Mouse (Mus musculus): ENCODE data around the gene Mt3. TPM values are rescaled to one million over a fixed set of nuclear protein-coding genes. Genes with fewer than 3 reads are reported as not detected.

The Mt3 gene
- polyA plus RNA-seq, 1 experiment from 2014 or later: not detected

GRCm38 (mm10) chr8:94172075-94172808 lies 19.8 kb downstream of the Mt3 start, which contains the start of gene Mt2:
Gene Mt2, plus strand, starts transcription at chr8:94172664.
- WGBS (ENCODE audit: missing documents): 3% methylated on average over 55 of the region's 56 CpGs
- no peaks in the 10 kb centered on the region for H3K36me3 ChIP-seq (ENCODE audit: inconsistent target)
- peak within 1 kb of the TSS; percentile 60 for H3K27ac ChIP-seq

DNA sequence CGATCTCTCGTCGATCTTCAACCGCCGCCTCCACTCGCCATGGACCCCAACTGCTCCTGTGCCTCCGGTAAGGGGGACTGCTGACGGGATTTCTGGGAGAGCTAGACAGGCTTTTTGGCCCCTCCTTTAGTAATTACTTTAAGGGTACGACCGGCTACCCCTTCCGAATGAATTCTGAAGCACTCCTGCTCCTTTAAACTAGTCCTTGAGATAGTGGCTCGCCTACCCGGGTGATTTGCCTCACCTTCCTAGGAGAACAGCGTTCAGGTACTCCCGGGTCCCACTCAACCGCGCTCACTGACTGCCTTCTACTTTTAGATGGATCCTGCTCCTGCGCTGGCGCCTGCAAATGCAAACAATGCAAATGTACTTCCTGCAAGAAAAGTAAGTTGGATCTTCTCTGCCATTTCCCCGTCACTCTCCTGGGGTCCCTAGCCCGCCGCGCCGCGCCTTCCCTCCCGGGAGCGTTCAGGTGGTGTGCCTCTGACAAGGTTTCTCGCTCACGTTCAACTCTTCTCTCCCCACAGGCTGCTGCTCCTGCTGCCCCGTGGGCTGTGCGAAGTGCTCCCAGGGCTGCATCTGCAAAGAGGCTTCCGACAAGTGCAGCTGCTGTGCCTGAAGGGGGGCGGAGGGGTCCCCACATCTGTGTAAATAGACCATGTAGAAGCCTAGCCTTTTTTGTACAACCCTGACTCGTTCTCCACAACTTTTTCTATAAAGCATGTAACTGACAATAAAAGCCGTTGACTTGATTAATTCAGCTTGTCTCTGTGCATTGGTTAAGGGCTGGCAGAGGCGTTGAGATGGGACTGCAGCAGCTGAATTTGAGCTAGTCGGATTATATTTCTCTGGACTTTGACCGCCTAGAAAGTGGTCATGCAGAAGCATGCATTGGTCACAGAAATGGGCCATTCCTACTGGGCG lies 20.7 kb downstream of the Mt3 start:
- Histone ChIP-seq H3K36me3 (ENCODE audit: inconsistent target) (no peaks in the 10 kb centered on the region), H3K4me3 (ENCODE audit: inconsistent target) (peak overlapping the region; percentile 69), H3K79me2 (ENCODE audit: inconsistent target) (no peaks in the 10 kb centered on the region), H3K27ac (peak overlapping the region; percentile 60)
- 5% methylated on average over 39 of the region's 39 CpGs for WGBS (ENCODE audit: missing documents)

More at GRCm38 (mm10) chr8:94172075-94172808, 19.8 kb downstream of the Mt3 start, which contains the start of gene Mt2:
- H3K79me2 ChIP-seq (ENCODE audit: inconsistent target): no peaks in the 10 kb centered on the region
- H3K4me3 ChIP-seq (ENCODE audit: inconsistent target): peak within 1 kb of the TSS; percentile 69

DNA sequence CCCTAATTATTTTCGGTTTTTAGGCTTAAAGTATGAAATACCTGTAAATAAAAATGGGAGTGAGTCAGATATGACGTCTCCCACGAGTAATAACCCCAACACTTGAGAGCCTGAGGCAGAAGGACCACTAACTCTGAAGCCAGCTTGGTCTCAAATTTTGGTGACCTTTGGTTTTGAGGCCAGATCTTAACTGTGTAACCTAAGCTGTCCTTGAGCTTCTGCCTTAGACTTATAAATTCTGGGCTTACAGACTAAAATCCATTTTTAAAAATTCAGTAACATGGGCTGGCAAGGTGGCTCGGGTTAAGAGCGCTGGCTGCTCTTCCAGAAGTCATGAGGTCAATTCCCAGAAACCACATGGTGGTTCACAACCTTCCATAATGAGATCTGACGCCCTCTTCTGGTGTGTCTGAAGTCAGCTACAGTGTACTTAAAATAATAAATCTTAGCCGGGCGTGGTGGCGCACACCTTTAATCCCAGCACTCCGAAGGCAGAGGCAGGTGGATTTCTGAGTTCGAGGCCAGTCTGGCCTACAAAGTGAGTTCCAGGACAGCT lies 21.5 kb downstream of the Mt3 start:
- no peaks in the 10 kb centered on the region for H3K36me3 ChIP-seq (ENCODE audit: inconsistent target)
- no peaks in the 10 kb centered on the region for H3K79me2 ChIP-seq (ENCODE audit: inconsistent target)
- H3K27ac ChIP-seq: no peak overlapping the region
- WGBS (ENCODE audit: missing documents): 66% methylated on average over 9 of the region's 11 CpGs
- no peak overlapping the region for H3K4me3 ChIP-seq (ENCODE audit: inconsistent target)

GRCm38 (mm10) chr8:94174619-94175213 lies 22.3 kb downstream of the Mt3 start:
- no peak overlapping the region for H3K27ac ChIP-seq
- H3K4me3 ChIP-seq (ENCODE audit: inconsistent target): no peak overlapping the region
- no peaks in the 10 kb centered on the region for H3K79me2 ChIP-seq (ENCODE audit: inconsistent target)
- WGBS (ENCODE audit: missing documents): 53% methylated on average over 7 of the region's 7 CpGs
- H3K36me3 ChIP-seq (ENCODE audit: inconsistent target): no peaks in the 10 kb centered on the region

- Histone ChIP-seq H3K4me3 (ENCODE audit: inconsistent target) (no peak overlapping the region), H3K36me3 (ENCODE audit: inconsistent target) (no peaks in the 10 kb centered on the region), H3K27ac (peak overlapping the region; percentile 85), H3K79me2 (ENCODE audit: inconsistent target) (peaks cover 13% of the 10 kb centered on the region)
- WGBS (ENCODE audit: missing documents): 77% methylated on average over 4 of the region's 7 CpGs
Observed at GRCm38 (mm10) chr8:94177716-94178390, 25.4 kb downstream of the Mt3 start.

DNA sequence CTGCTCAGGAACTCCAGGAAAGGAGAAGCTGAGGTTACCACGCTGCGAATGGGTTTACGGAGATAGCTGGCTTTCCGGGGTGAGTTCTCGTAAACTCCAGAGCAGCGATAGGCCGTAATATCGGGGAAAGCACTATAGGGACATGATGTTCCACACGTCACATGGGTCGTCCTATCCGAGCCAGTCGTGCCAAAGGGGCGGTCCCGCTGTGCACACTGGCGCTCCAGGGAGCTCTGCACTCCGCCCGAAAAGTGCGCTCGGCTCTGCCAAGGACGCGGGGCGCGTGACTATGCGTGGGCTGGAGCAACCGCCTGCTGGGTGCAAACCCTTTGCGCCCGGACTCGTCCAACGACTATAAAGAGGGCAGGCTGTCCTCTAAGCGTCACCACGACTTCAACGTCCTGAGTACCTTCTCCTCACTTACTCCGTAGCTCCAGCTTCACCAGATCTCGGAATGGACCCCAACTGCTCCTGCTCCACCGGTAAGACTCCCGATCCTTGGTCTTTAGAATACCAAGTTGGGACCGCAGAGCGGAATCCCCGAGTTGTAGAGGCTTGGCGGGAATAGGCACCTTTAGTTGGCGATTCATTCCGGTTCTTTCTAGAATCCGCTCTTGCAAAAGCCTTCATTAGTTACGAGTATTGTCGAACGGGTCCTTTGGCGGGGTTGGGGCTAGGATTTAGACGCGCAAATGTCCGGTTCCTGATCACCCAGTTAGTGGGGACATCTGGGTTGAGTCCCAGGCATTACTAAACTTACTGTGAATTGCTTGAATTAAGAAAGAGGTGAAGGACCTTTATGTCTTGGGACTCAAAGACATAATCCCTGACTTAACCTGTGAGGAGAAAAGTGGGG lies 26.7 kb downstream of the Mt3 start, which contains the start of gene Mt1:
Gene Mt1 (plus strand): TSS at position 226 of the 856 bp plus-strand sequence.
- under 1% methylated on average over 50 of the region's 50 CpGs for WGBS (ENCODE audit: missing documents)
- Histone ChIP-seq H3K27ac (peak within 1 kb of the TSS; percentile 98), H3K36me3 (ENCODE audit: inconsistent target) (no peaks in the 10 kb centered on the region), H3K4me3 (ENCODE audit: inconsistent target) (peak within 1 kb of the TSS; percentile 95), H3K79me2 (ENCODE audit: inconsistent target) (peaks cover 13% of the 10 kb centered on the region)

GRCm38 (mm10) chr8:94179713-94180560 lies 27.5 kb downstream of the Mt3 start:
- 5% methylated on average over 25 of the region's 25 CpGs for WGBS (ENCODE audit: missing documents)

DNA sequence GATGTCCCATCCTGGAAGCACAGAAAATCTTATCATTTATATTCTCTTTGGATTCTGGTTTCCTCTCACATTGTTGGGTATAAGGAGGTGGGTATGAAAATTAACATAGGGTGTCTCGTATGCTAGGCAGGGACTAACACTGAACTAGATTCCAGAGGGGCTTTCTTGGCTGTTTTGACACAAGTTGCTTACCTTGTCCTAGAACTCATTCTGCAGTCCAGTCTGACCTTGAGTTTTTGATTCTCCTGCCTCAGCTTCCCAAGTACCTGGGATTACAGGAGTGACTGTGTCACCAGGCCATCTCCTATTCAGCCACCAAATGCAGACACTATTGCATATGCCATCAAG lies 28.1 kb downstream of the Mt3 start:
- Histone ChIP-seq H3K36me3 (ENCODE audit: inconsistent target) (no peaks in the 10 kb centered on the region), H3K79me2 (ENCODE audit: inconsistent target) (peaks cover 13% of the 10 kb centered on the region), H3K27ac (peak overlapping the region; percentile 98), H3K4me3 (ENCODE audit: inconsistent target) (peak overlapping the region; percentile 95)
- 90% methylated on average over 1 of the region's 1 CpGs for WGBS (ENCODE audit: missing documents)

More at GRCm38 (mm10) chr8:94179713-94180560, 27.5 kb downstream of the Mt3 start:
- Histone ChIP-seq H3K79me2 (ENCODE audit: inconsistent target) (peaks cover 13% of the 10 kb centered on the region), H3K36me3 (ENCODE audit: inconsistent target) (no peaks in the 10 kb centered on the region), H3K4me3 (ENCODE audit: inconsistent target) (peak overlapping the region; percentile 95), H3K27ac (peak overlapping the region; percentile 98)

DNA sequence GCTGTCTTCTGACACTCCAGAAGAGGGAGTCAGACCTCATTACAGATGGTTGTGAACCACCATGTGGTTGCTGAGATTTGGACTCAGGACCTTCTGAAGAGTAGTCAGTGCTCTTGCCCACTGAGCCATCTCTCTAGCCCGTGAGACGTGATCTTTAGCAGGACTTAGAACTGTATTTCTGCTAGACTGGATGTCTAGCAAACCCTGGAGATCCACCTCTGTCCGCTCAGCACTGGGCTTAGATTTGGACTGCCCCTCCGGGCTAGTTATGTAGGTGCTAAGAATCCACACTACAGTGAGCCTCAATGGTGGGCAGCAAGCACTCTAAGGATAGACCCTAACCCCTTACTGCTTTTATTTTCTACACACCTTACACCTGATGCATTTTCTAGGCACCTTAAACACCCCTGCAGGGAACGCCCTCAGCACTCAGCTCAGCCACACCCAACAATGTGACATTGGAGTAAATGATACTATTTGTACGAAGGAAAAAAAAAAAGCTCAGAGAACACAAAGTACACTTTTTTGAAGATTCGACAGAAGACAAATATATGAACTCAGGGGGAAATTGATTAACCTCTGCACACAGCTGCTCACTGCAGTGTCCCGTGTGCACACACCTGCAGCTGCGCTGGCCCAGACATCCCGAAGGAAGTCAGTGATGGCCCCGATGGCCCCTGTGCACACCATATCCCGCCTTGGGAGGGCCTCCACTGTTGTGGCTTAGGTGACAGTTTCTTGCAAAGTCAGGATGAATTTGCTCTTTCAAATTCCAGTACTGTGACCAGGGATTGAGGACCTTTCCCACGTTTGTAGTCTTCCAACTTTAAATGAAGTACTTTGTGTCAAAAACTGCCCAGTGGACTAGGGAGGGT lies 29.9 kb downstream of the Mt3 start:
- WGBS (ENCODE audit: missing documents): 71% methylated on average over 13 of the region's 13 CpGs
- H3K79me2 ChIP-seq (ENCODE audit: inconsistent target): peaks cover 13% of the 10 kb centered on the region
- peak overlapping the region; percentile 8; the same call in 1 of the 2 replicates for H3K4me3 ChIP-seq (ENCODE audit: inconsistent target)
- H3K27ac ChIP-seq: peak overlapping the region; percentile 53
- H3K36me3 ChIP-seq (ENCODE audit: inconsistent target): no peaks in the 10 kb centered on the region

- H3K27ac ChIP-seq: peak overlapping the region; percentile 53
Observed at GRCm38 (mm10) chr8:94183117-94183516, 30.7 kb downstream of the Mt3 start.

DNA sequence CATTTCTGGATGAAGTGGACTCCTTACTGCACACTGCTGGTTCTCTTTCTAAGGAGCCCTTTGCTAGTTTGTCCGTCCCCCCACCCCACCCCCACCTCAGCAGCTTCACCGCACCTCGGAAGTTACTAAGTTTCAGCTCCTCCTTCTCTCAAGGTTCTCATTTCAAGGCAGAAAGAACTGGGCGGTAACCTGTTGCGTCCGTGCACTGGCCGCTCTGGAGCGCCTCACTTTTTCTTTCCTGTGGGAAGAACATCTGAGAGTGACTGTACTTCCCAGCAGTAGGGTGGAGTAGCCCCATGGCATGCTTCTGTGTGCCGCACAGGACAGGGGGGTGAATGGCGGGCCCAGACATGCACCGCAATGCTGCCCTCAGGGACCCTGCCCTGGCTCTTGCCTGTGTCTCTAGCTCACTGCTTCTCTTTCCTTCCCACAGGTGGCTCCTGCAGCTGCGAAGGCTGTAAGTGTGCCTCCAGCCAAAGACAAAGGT lies 32.0 kb downstream of the Mt3 start:
- WGBS (ENCODE audit: missing documents): 61% methylated on average over 12 of the region's 12 CpGs
- Histone ChIP-seq H3K4me3 (ENCODE audit: inconsistent target) (no peak overlapping the region), H3K27ac (no peak overlapping the region)

More at GRCm38 (mm10) chr8:94183117-94183516, 30.7 kb downstream of the Mt3 start:
- Histone ChIP-seq H3K79me2 (ENCODE audit: inconsistent target) (peaks cover 13% of the 10 kb centered on the region), H3K36me3 (ENCODE audit: inconsistent target) (no peaks in the 10 kb centered on the region), H3K4me3 (ENCODE audit: inconsistent target) (peak overlapping the region; percentile 8; the same call in 1 of the 2 replicates)
- under 1% methylated on average over 16 of the region's 16 CpGs for WGBS (ENCODE audit: missing documents)

More for the DNA sequence above, 32.0 kb downstream of the Mt3 start:
- Histone ChIP-seq H3K36me3 (ENCODE audit: inconsistent target) (no peaks in the 10 kb centered on the region), H3K79me2 (ENCODE audit: inconsistent target) (peaks cover 13% of the 10 kb centered on the region)

Data from macrophage (primary cell).